Mouse (Mus musculus): Measurements from ENCODE around the gene Atf7ip. TPM values are rescaled to one million over a fixed set of nuclear protein-coding genes. Genes with fewer than 3 reads are reported as not detected.

Atf7ip gene
- polyA plus RNA-seq, 2 experiments from 2014 or later: 72.8 to 79.5 TPM

DNA sequence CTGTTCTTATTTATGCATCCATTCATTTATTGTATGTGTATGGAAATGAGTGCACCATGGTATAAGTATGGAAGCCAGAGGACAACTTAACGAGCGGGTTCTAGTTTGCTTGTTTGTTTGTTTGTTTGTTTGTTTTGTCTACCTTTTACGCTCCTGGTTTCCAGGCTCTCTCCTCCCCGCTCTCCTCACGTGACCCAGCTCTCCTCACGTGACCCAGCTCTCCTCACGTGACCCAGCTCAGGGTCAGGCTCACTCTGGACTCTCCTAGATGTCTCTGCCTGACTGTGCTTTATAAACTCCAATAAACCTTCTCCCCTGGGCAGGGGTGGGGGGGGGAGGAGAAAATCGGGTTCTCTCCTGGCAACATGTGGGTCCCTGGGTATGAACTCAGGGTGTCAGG lies 144.7 kb downstream of the Atf7ip start:
- ATAC-seq: no peak

DNA sequence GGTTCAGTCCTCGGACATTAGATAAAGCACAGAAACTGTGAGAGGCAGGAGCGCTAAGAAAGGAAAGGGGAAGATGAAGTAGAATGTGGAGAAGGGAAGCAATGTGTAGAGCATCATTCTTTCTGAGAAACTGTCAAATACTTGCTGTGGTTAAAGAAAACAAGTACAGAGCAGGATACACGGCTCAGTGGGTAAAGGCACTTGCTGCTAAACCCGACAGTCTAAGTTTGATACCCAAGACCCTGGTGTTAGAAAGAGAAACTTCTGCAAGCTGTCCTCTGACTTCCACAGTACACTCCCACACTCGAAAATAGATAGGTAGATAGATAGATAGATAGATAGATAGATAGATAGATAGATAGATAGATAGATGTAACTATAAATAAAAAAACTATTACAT lies 147.4 kb downstream of the Atf7ip start:
- no peak for ATAC-seq

DNA sequence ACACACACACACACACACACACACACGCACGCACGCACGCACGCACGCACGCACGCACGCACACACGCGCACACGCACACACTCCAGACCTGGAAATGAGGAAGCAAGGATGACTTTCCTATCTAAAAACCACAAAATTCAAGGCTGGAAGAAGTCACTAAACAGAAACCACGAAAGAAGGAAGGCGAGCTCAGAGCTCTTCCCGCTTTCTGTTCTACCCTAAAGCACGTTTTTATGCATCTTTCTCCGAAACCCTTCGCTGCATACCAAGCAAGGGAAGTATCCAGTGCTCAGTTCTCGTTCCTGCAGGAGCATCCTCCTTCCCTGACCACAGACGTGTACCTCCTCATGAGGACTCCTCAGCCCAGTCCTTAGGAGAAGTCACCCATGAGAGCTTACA lies 148.5 kb downstream of the Atf7ip start:
- no peak for ATAC-seq

GRCm38 (mm10) chr6:136655786-136656185 lies 149.8 kb downstream of the Atf7ip start:
- no peak for ATAC-seq

DNA sequence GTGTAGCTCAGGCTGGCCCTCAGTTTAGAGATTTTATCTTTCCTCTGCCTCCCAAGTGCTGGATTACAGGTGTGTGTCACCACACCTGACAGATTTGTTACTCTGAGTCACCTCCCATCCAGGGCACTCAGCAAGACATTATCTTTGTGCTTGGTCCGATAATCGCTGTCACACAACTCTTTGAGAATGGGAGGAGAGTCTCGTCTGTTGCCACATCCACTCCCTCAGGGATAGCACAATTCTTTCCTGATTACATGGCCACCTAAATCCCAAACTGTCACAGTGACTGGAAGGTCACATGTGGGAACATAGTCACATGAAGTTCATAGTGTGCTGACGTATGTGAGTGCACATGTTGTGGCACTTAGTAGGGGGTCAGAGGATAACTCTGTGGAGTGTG lies 152.3 kb downstream of the Atf7ip start:
- no peak for ATAC-seq

- ATAC-seq: no peak
These were observed 153.3 kb downstream of the Atf7ip start for GRCm38 (mm10) chr6:136659226-136659625.

Other genes with a start within 250 kb of the Atf7ip start
- gene Gm8994, start 178.6 kb upstream of the Atf7ip start, polyA plus RNA-seq (2017; shearing (Covaris generic)): not detected
- 1 to 10 TPM in 1 of 2 experiments, under 1 TPM in 1; 0.82 to 1.1 TPM for gene E330021D16Rik, start 90.6 kb upstream of the Atf7ip start, polyA plus RNA-seq (2017; shearing (Covaris generic))
- gene Plbd1, start 155.8 kb downstream of the Atf7ip start, polyA plus RNA-seq (2017; shearing (Covaris generic)): under 1 TPM; 0.83 to 0.97 TPM